Mouse (Mus musculus): Measurements from ENCODE around the gene Ccdc32. TPM values are rescaled to one million over a fixed set of nuclear protein-coding genes. Genes with fewer than 3 reads are reported as not detected.
A peak's percentile ranks its signal among the peaks of the same experiment; 100 is the strongest.
"Not testable (repeated sequence)": the region's sequence is repeated elsewhere in the genome, so short reads cannot be mapped to it uniquely, and the experiment has no call there.

Ccdc32 gene
- total RNA-seq, 2 experiments from 2014 or later, result 50.2 to 52.7 TPM

DNA sequence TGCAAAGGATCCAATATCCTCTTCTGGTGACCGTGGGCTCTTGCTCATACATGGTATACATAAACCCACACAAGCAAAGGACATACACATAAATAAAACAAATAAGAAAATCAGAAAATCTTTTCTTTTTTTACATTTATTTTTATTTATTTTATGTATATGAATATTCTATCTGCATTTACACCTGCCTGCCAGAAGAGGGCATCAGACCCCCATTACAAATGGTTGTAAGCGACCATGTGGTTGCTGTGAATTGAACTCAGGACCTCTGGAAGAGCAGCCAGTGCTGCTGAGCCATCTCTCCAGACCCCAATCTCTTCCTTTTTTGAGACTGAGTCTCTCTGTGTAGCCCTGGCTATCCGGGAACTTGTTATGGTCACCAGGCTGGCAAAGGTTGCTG is 11.5 kb downstream of the Ccdc32 start:
- intact Hi-C loops (cut with DNase I), result no loop called here
- no peak for DNase-seq (ENCODE audit: low spot score in 2 of 2)

DNA sequence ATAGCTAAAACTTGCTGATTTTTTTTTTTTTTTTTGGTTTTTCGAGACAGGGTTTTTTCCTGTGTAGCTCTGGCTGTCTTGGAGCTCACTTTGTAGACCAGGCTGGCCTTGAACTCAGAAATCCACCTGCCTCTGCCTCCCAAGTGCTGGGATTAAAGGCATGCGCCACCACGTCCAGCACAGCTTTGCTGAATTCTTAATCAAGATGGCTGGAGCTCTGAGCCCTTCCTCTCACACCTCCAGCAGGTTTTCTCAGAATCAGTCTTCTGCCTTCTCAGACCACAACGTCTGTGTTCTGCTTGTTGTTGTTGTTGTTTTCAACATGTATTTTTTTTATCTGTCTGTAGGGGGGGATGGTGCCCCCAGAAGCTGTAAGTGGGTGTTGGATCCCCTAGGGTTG is 12.9 kb downstream of the Ccdc32 start:
- intact Hi-C loops (cut with DNase I), result not testable (repeated sequence)

DNA sequence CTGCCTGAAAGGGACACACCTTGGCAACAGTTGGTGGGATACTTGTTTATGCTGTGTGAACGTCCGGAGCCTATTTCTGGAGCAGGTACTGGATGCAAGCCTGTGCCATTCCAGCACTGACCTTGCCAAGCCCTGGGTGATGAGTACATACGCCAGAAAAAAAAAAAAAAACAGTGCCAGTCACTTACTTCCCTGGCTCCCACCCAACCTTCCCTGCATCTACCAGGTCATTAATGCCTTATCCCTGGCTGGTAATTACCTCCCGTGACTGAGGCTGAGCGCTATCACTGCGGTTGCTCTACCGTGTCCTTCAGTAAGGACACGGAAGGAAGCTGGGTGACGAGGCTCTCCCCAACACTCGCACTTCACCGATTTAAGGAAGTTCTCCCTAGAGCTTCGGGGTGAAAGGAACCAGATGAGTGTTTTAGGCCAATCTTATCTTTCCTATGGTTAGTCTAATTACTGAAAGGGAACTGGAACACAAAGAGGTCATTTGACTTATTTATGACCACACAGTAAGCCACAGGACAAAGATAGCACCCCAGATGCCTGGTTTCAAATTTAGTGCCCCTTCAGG is 13.5 kb downstream of the Ccdc32 start:
- no peak for DNase-seq (ENCODE audit: low spot score in 2 of 2)
- intact Hi-C loops (cut with DNase I), result no loop called here

More for the DNA sequence above, 12.9 kb downstream of the Ccdc32 start:
- DNase-seq (ENCODE audit: low spot score in 2 of 2), result not testable (repeated sequence)

DNA sequence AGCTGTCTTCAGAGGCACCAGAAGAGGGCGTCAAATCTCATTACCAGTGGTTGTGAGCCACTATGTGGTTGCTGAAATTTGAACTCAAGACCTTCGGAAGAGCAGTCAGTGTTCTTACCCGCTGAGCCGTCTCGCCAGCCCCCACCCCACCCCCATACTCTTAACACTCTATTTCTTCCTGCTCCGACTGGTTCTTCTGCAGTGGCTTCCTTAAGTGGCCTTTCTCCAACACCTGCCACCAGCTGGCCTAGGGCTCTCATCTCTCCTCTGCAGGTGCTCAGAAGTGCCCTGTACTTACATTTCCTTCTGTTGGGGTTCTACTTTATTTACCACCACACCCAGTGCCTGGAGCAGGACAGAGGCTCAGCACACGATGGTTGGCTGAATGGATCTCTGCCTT is 14.2 kb downstream of the Ccdc32 start:
- intact Hi-C loops (cut with DNase I), result no loop called here
- no peak for DNase-seq (ENCODE audit: low spot score in 2 of 2)

DNA sequence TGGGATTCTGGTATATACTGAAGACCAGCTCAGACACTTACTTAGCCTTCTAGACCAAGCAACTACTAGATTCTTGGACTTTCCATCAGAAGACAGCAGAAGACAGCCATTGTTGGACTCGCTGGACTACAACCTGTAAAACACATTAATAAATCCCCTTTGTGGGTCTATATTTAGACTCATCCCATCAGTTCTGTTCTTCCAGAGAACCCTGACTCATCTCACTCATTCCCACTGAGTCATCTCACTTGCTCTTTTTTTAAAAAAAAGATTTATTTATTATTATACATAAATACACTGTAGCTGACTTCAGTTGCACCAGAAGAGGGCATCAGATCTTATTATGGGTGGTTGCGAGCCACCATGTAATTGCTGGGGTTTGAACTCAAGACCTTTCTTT is 19.8 kb downstream of the Ccdc32 start:
- intact Hi-C loops (cut with DNase I), result no loop called here
- no peak for DNase-seq (ENCODE audit: low spot score in 2 of 2)

DNA sequence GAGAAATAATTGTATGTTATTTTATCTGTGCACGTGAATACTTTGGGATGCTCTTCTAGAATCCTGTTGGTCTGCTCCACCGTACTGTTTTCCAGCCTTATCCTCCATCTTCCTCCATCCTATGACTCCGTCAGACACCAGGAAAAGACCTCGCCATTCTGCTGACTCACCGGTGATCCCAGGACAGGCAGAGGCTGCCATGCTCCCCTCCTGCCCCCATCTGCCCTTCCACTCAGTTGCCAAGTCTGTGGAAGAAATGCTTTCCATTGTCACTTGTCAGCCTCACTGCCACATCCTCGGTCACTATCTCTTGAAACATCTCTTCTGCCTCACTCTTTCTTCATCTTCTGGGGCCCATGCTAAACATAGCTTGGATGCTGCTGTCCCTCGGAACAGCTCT is 22.3 kb downstream of the Ccdc32 start:
- DNase-seq (ENCODE audit: low spot score in 2 of 2), result no peak
- intact Hi-C loops (cut with DNase I), result no loop called here

DNA sequence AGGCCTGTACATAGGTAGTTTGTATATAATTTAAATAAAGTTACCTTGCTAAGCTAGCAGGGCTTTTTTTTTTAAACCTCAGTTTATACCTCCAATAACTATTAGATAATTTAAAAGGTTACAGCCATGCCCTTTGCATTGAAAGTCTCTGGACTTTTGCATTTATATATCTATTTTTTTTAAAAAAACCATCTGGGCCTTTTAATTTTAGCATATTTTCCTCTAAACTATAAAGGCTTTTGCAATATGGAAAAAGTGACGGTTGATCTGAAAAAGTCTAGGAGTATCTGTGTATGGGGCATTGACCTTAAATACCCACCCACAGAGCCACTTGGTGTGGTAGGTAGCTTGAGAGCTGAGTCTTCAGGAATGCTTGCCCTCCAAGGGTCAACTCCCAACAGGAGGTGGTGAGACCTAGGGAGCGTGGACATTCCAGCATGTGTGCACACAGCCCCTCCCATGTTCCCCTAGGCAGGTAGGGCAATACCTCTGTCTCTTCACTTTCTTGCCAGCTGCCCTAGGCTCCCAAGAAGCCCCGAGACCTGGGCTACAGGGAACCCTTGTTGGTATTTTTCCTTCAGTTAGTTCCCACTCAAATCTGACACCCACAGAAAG is 30.1 kb downstream of the Ccdc32 start:
- no peak for DNase-seq (ENCODE audit: low spot score in 2 of 2)
- intact Hi-C loops (cut with DNase I), result no loop called here

- no peak for DNase-seq (ENCODE audit: low spot score in 2 of 2)
- intact Hi-C loops (cut with DNase I), result no loop called here
Measured at GRCm38 (mm10) chr2:118998115-118998866, 30.9 kb downstream of the Ccdc32 start.

DNA sequence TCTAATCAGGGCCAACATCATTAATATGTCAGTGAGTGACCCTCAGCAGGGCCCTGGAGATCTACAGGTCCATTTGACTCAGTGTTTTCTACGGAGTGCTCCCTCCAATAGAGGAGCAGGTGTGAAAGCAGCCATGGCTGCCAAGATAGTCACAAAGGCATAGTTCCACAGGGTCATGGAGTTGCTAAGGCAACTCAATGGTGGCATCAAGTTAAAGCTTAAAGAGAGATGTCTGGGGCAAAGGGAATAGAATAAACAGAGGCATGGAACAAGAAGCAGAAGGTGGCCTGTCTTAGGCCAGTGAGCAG is 32.4 kb downstream of the Ccdc32 start:
- no peak for DNase-seq (ENCODE audit: low spot score in 2 of 2)
- intact Hi-C loops (cut with DNase I), result no loop called here

- intact Hi-C loops (cut with DNase I), result no loop called here
- DNase-seq (ENCODE audit: low spot score in 2 of 2), result peak in 1 of 2 experiments; percentile 9
Measured at GRCm38 (mm10) chr2:118995919-118996797, 33.0 kb downstream of the Ccdc32 start.

DNA sequence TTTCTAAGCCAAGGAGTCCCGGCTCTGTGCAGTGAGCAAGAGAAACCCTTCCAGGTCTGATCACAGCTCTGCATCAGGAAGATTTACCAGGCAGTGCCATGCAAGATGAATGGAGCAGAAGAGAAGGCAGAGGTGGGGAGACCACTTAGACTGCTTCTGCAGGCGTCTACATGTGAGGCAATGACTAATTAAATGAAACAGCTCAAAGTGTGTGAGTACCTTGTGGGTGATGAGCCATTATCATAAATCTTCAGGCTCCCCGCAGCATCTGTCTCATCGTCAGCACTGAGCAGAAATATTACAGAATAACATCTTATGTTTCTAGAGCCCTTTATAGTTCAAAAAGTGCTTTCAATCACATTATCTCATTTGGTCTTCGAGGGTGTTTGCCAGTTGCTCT is 33.7 kb downstream of the Ccdc32 start:
- peak; percentile 22 to 38 for DNase-seq (ENCODE audit: low spot score in 2 of 2)
- intact Hi-C loops (cut with DNase I), result no loop called here

- DNase-seq (ENCODE audit: low spot score in 2 of 2), result no peak
- intact Hi-C loops (cut with DNase I), result no loop called here
Measured at GRCm38 (mm10) chr2:118983812-118984211, 45.4 kb downstream of the Ccdc32 start.

DNA sequence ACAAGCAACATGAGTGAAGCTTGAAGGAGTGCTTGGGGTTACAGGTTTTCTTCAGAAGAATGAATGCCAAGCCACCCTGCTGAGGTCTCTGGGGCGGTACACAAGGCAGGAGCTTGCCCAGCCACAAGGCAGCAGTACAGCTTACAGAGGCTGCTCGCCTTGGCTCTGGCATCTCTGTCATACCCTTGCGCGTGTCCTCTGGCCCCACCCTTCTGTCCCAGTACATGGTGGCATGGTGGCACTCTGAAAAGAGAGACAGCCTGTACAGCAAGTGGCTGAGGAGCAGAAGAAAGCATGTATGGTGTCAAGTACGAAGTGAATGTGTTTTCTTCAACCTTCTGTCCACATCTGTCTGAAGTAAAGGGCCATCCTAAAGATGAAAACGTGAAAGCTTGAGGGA is 48.4 kb downstream of the Ccdc32 start:
- no peak for DNase-seq (ENCODE audit: low spot score in 2 of 2)
- intact Hi-C loops (cut with DNase I), result no loop called here

DNA sequence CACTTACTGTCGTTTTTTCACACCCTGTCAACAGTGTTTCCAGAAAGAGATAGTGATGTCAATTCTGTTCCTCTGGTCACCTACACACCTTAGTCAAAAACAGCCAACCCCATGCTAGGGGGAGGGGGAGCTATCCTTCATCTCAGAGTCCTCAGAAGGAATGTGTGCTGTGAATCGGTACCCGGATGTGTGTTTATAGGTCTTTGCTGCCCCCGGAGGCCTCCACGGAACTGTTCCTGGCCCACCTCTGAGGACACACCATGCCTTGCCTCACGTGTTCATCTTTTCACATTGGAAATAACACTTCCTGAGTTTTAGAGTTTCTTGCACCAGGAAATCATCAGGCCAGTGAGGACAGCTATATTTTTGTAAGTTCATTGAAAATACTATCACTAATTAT is 51.1 kb downstream of the Ccdc32 start:
- no peak for DNase-seq (ENCODE audit: low spot score in 2 of 2)
- intact Hi-C loops (cut with DNase I), result no loop called here

GRCm38 (mm10) chr2:118976941-118977340 is 52.3 kb downstream of the Ccdc32 start:
- intact Hi-C loops (cut with DNase I), result no loop called here
- DNase-seq (ENCODE audit: low spot score in 2 of 2), result no peak

- peak; percentile 83 for DNase-seq (ENCODE audit: low spot score in 2 of 2)
- intact Hi-C loops (cut with DNase I), result no loop called here
Measured at GRCm38 (mm10) chr2:118976282-118976929, 52.8 kb downstream of the Ccdc32 start.

GRCm38 (mm10) chr2:118975855-118976254 is 53.3 kb downstream of the Ccdc32 start:
- intact Hi-C loops (cut with DNase I), result loop anchor here (2.0 kb wide), 1 partner anchor 73 kb away; no protein-coding TSS in a partner anchor
- DNase-seq (ENCODE audit: low spot score in 2 of 2), result no peak

- DNase-seq (ENCODE audit: low spot score in 2 of 2), result peak; percentile 78 to 84
- intact Hi-C loops (cut with DNase I), result no loop called here
Measured at GRCm38 (mm10) chr2:118972687-118973376, 56.4 kb downstream of the Ccdc32 start.

GRCm38 (mm10) chr2:118972048-118972447 is 57.1 kb downstream of the Ccdc32 start:
- intact Hi-C loops (cut with DNase I), result no loop called here
- no peak for DNase-seq (ENCODE audit: low spot score in 2 of 2)
